19 mouse cellular contexts compared by ENCODE assay signal in the genomic region with DNA sequence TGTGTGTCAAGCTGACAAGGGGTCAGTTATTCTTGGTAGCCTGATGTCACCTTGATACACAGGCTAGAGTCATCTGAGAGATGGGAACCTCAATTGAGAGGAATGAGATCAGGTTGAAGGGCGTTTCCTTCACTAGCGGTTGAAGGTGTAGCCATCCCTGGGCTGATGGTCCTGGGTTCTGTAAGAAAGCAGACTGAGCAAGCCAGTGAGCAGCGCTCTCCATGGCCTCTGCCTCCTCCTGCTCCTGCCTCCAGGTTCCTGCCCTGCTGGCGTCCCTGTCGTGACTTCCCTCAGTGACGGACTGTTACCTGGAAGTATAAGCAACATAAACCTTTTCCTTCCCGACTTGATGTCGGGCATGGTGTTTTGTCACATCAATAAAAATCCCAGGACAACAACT. TPM values are rescaled to one million over a fixed set of nuclear protein-coding genes. Genes with fewer than 3 reads are reported as not detected.
DNase-seq lines count a peak whose midpoint lies in the region; ATAC-seq and TF ChIP-seq lines count a peak whose summit lies in the region.
"Had no signal": no experiment of that assay in that cellular context is flagged by ENCODE, and none has a peak within 500 bp of the region (broad histone marks: within the 10 kb centered on the region; RNA-seq: fewer than 3 reads in every experiment).

No protein-coding gene starts in this region.

- peak; percentile 90 for DNase-seq in heart, adult 11 months
- DNase-seq in heart, adult 18-20 months, result no peak
- DNase-seq in liver, adult 2 months (ENCODE audit: extremely low read depth, low read depth, low spot score), result no peak
- no peak for DNase-seq in liver, embryonic 11.5 days (ENCODE audit: low spot score)
- no peak for DNase-seq in spleen, adult 2 months (ENCODE audit: low read depth in 1 of 2, low spot score in 2 of 2)
- no peak for DNase-seq in spleen, postnatal 10 days (ENCODE audit: low spot score in 2 of 2)
- DNase-seq: adrenal gland, adult 2 months; adrenal gland, postnatal 25 days; cerebellum, adult 2 months; cerebellum, postnatal 10 days; forebrain, postnatal 0 days; heart, postnatal 14 days had no signal

- H3K27ac ChIP-seq in liver, adult 2 months (replicated peaks; ENCODE audit: insufficient read depth, low read depth, low read length), result peak overlapping the region; percentile 19; the same call in 1 of the 2 replicates
- H3K27ac ChIP-seq in liver, embryonic 11.5 days (ENCODE audit: low read depth, low read length), result no peak overlapping the region
- peak overlapping the region; percentile 48 for H3K27ac ChIP-seq in spleen, adult 2 months (ENCODE audit: insufficient read depth, low read length)
- H3K27ac ChIP-seq in midbrain, embryonic 15.5 days, result no peak overlapping the region
- H3K27ac ChIP-seq: embryonic facial prominence, embryonic 10.5 days; forebrain, embryonic 13.5 days; hindbrain, embryonic 13.5 days; hindbrain, postnatal 0 days had no signal

- TF ChIP-seq POLR2A in liver, adult 2 months (IDR thresholded peaks at IDR 0.05; ENCODE audit: extremely low read depth, insufficient read depth, low read length), result no peak
- no peak for TF ChIP-seq POLR2A in spleen, adult 2 months (IDR thresholded peaks at IDR 0.05; ENCODE audit: low read depth, low read length)

- no peaks in the 10 kb centered on the region for H3K36me3 ChIP-seq in liver, adult 2 months (ENCODE audit: control insufficient read depth, insufficient read depth, low read length)
- H3K36me3 ChIP-seq in liver, embryonic 11.5 days (ENCODE audit: control insufficient read depth, insufficient read depth, low read length), result peaks cover 3% of the 10 kb centered on the region; the same call in 1 of the 2 replicates
- H3K36me3 ChIP-seq in spleen, adult 2 months (ENCODE audit: control insufficient read depth, insufficient read depth, low read length), result no peaks in the 10 kb centered on the region
- H3K36me3 ChIP-seq in midbrain, embryonic 15.5 days (replicated peaks), result no peaks in the 10 kb centered on the region
- H3K36me3 ChIP-seq: hindbrain, embryonic 13.5 days had no signal

- no peak overlapping the region for H3K4me2 ChIP-seq in liver, embryonic 11.5 days
- no peak overlapping the region for H3K4me2 ChIP-seq in midbrain, embryonic 15.5 days
- H3K4me2 ChIP-seq: forebrain, embryonic 13.5 days; hindbrain, embryonic 13.5 days had no signal

- TF ChIP-seq CTCF in liver, adult 2 months (IDR thresholded peaks at IDR 0.05; ENCODE audit: low read depth, low read length), result no peak
- TF ChIP-seq CTCF in spleen, adult 2 months (IDR thresholded peaks at IDR 0.05; ENCODE audit: extremely low read depth, insufficient read depth, insufficient read length, insufficient replicate concordance), result no peak

- H3K27me3 ChIP-seq in liver, adult 2 months (ENCODE audit: control insufficient read depth, insufficient read depth, low read length), result no peaks in the 10 kb centered on the region
- H3K27me3 ChIP-seq in liver, embryonic 11.5 days (replicated peaks; ENCODE audit: control insufficient read depth, insufficient read depth, low read length), result no peaks in the 10 kb centered on the region
- no peaks in the 10 kb centered on the region for H3K27me3 ChIP-seq in spleen, adult 2 months (ENCODE audit: control insufficient read depth, insufficient read depth, low read length)
- no peaks in the 10 kb centered on the region for H3K27me3 ChIP-seq in midbrain, embryonic 15.5 days (replicated peaks)
- H3K27me3 ChIP-seq: CH12.LX; forebrain, embryonic 13.5 days; hindbrain, embryonic 13.5 days had no signal

- WGBS in liver, adult 2 months, result 75% methylated on average over 8 of the region's 8 CpGs
- WGBS in liver, embryonic 11.5 days, result 82% methylated on average over 8 of the region's 8 CpGs
- 77% methylated on average over 8 of the region's 8 CpGs for WGBS in spleen, adult 2 months
- WGBS in midbrain, embryonic 15.5 days, result 74% methylated on average over 8 of the region's 8 CpGs

- 0 out of 2 replicates have a peak overlapping the region, but pooled peaks have one; percentile 1 for H3K9ac ChIP-seq in liver, adult 2 months (ENCODE audit: low read depth, low read length)
- H3K9ac ChIP-seq in liver, embryonic 11.5 days (ENCODE audit: low read depth, low read length), result no peak overlapping the region
- H3K9ac ChIP-seq in midbrain, embryonic 15.5 days, result no peak overlapping the region
- H3K9ac ChIP-seq: forebrain, embryonic 13.5 days; forebrain, postnatal 0 days; hindbrain, embryonic 13.5 days had no signal

- peaks cover 15% of the 10 kb centered on the region for H3K4me1 ChIP-seq in liver, adult 2 months (ENCODE audit: control insufficient read depth, insufficient read depth, low read length)
- peaks cover 11% of the 10 kb centered on the region for H3K4me1 ChIP-seq in liver, embryonic 11.5 days (replicated peaks; ENCODE audit: control insufficient read depth, insufficient read depth, low read length)
- H3K4me1 ChIP-seq in spleen, adult 2 months (ENCODE audit: control insufficient read depth, insufficient read depth, insufficient read length), result peaks cover 10% of the 10 kb centered on the region; the same call in 1 of the 2 replicates
- H3K4me1 ChIP-seq in midbrain, embryonic 15.5 days, result peaks cover 7% of the 10 kb centered on the region

- no peak for ATAC-seq in liver, embryonic 11.5 days (replicated peaks; ENCODE audit: low FRiP score)
- no peak for ATAC-seq in midbrain, embryonic 15.5 days (replicated peaks)
- ATAC-seq: forebrain, embryonic 13.5 days; forebrain, postnatal 0 days; hindbrain, postnatal 0 days had no signal

- no peaks in the 10 kb centered on the region for H3K9me3 ChIP-seq in liver, embryonic 11.5 days (ENCODE audit: control insufficient read depth, low read length)
- no peaks in the 10 kb centered on the region for H3K9me3 ChIP-seq in midbrain, embryonic 15.5 days
- H3K9me3 ChIP-seq: embryonic facial prominence, embryonic 10.5 days; forebrain, embryonic 13.5 days; heart, embryonic 10.5 days; hindbrain, embryonic 13.5 days had no signal

- H3K4me3 ChIP-seq in liver, adult 2 months (ENCODE audit: insufficient read depth, low read depth, low read length), result peak overlapping the region; percentile 14; the same call in 1 of the 2 replicates
- no peak overlapping the region for H3K4me3 ChIP-seq in liver, embryonic 11.5 days (ENCODE audit: low read depth, low read length)
- H3K4me3 ChIP-seq in spleen, adult 2 months (ENCODE audit: extremely low read depth, insufficient read depth, insufficient read length), result no peak overlapping the region
- no peak overlapping the region for H3K4me3 ChIP-seq in midbrain, embryonic 15.5 days
- H3K4me3 ChIP-seq: embryonic facial prominence, embryonic 10.5 days; forebrain, embryonic 13.5 days; heart, embryonic 10.5 days; hindbrain, embryonic 13.5 days had no signal

- H3K79me2 ChIP-seq in liver, adult 2 months (ENCODE audit: control insufficient read depth, insufficient read depth, low read length), result peaks cover 4% of the 10 kb centered on the region; the same call in 1 of the 2 replicates

RNA-seq across cellular contexts. Expression of a gene that starts 5.0 kb away (rescaled TPM):
- 1 to 10 TPM; 3.2 to 3.3 TPM for total RNA-seq in heart, adult 18-20 months (2021)
- 0.28 and 0.47 TPM in 2 replicates for total RNA-seq in liver, adult 2 months (2014; rRNA removed)
- polyA plus RNA-seq in liver, adult 2 months (2012; rRNA removed), result 1.1 and 1.6 TPM in 2 replicates
- polyA plus RNA-seq in liver, embryonic 11.5 days (2014; fragmentation: Nextera tagmentation; extraction: Ambion mirVana), result 3.9 and 4.2 TPM in 2 replicates
- polyA plus RNA-seq in spleen, adult 2 months (2012; rRNA removed), result 0.67 and 1.1 TPM in 2 replicates
- 5.4 and 5.7 TPM in 2 replicates for polyA plus RNA-seq in midbrain, embryonic 15.5 days (2015; fragmentation: Nextera tagmentation; extraction: Ambion mirVana)

RNA-seq across cellular contexts. Expression of a gene that starts 9.6 kb away (rescaled TPM):
- 100 to 1,000 TPM; 253 to 273 TPM for total RNA-seq in heart, adult 18-20 months (2021)
- 477 and 556 TPM in 2 replicates for total RNA-seq in liver, adult 2 months (2014; rRNA removed)
- 553 and 575 TPM in 2 replicates for polyA plus RNA-seq in liver, adult 2 months (2012; rRNA removed)
- polyA plus RNA-seq in liver, embryonic 11.5 days (2014; fragmentation: Nextera tagmentation; extraction: Ambion mirVana), result 639 and 685 TPM in 2 replicates
- polyA plus RNA-seq in spleen, adult 2 months (2012; rRNA removed), result 376 and 451 TPM in 2 replicates
- 892 and 955 TPM in 2 replicates for polyA plus RNA-seq in midbrain, embryonic 15.5 days (2015; fragmentation: Nextera tagmentation; extraction: Ambion mirVana)

RNA-seq across cellular contexts. Expression of a gene that starts 22.1 kb away (rescaled TPM):
- 10 to 100 TPM; 15.9 to 19.9 TPM for total RNA-seq in heart, adult 18-20 months (2021)
- 7.9 and 10.7 TPM in 2 replicates for total RNA-seq in liver, adult 2 months (2014; rRNA removed)
- 9.2 and 12.8 TPM in 2 replicates for polyA plus RNA-seq in liver, adult 2 months (2012; rRNA removed)
- polyA plus RNA-seq in liver, embryonic 11.5 days (2014; fragmentation: Nextera tagmentation; extraction: Ambion mirVana), result 19.1 TPM in 2 replicates
- 121 and 148 TPM in 2 replicates for polyA plus RNA-seq in spleen, adult 2 months (2012; rRNA removed)
- 10.5 and 11.1 TPM in 2 replicates for polyA plus RNA-seq in midbrain, embryonic 15.5 days (2015; fragmentation: Nextera tagmentation; extraction: Ambion mirVana)

RNA-seq across cellular contexts. Expression of a gene that starts 44.0 kb away (rescaled TPM):
- total RNA-seq in heart, adult 18-20 months (2021), result 1 to 10 TPM; 7.7 to 8.2 TPM
- 3.2 and 4.4 TPM in 2 replicates for total RNA-seq in liver, adult 2 months (2014; rRNA removed)
- polyA plus RNA-seq in liver, adult 2 months (2012; rRNA removed), result 6.8 and 8.1 TPM in 2 replicates
- 9.9 and 11.1 TPM in 2 replicates for polyA plus RNA-seq in liver, embryonic 11.5 days (2014; fragmentation: Nextera tagmentation; extraction: Ambion mirVana)
- 17.4 and 19.9 TPM in 2 replicates for polyA plus RNA-seq in spleen, adult 2 months (2012; rRNA removed)
- 20.8 and 22.7 TPM in 2 replicates for polyA plus RNA-seq in midbrain, embryonic 15.5 days (2015; fragmentation: Nextera tagmentation; extraction: Ambion mirVana)

RNA-seq across cellular contexts. Expression of a gene that starts 44.5 kb away (rescaled TPM):
- 10 to 100 TPM; 75.4 to 75.8 TPM for total RNA-seq in heart, adult 18-20 months (2021)
- total RNA-seq in liver, adult 2 months (2014; rRNA removed), result 13.8 and 21.9 TPM in 2 replicates
- 63.1 and 64.5 TPM in 2 replicates for polyA plus RNA-seq in liver, adult 2 months (2012; rRNA removed)
- 59.0 and 59.7 TPM in 2 replicates for polyA plus RNA-seq in liver, embryonic 11.5 days (2014; fragmentation: Nextera tagmentation; extraction: Ambion mirVana)
- 67.8 and 84.5 TPM in 2 replicates for polyA plus RNA-seq in spleen, adult 2 months (2012; rRNA removed)
- 201 and 209 TPM in 2 replicates for polyA plus RNA-seq in midbrain, embryonic 15.5 days (2015; fragmentation: Nextera tagmentation; extraction: Ambion mirVana)

Comparison
In these comparisons a context has a peak if more than half of its experiments do, and no peak if none do; other contexts are left out.
1. H3K27ac ChIP-seq: peak in liver, adult 2 months (single experiment) and spleen, adult 2 months (single experiment); none in liver, embryonic 11.5 days (single experiment) and midbrain, embryonic 15.5 days (single experiment).